Mouse (Mus musculus) kidney, adult 2 months (tissue): ENCODE measurements around the gene Ppp1r14a. TPM values are rescaled to one million over a fixed set of nuclear protein-coding genes. Genes with fewer than 3 reads are reported as not detected.

Source experiments
- DNase-seq: peaks from one replicate; pipeline ENCODE4 v3.0.0; 2021
- H3K27ac ChIP-seq: fragments of 200-500 bp; 2 replicates; pipeline ENCODE4 v1.5.1; 2012; ENCODE audit warnings: low read depth, low read length, control low read depth, inconsistent platforms; ENCODE audit not compliant: insufficient read depth
- H3K27me3 ChIP-seq: fragments of 200-500 bp; replicated peaks from 2 replicates; pipeline ENCODE4 v1.6.1; 2012; ENCODE audit warnings: mild to moderate bottlenecking, moderate library complexity, low read length, inconsistent platforms; ENCODE audit not compliant: control insufficient read depth, insufficient read depth
- H3K36me3 ChIP-seq: fragments of 200-500 bp; 2 replicates; pipeline ENCODE4 v1.6.1; 2012; ENCODE audit warnings: mild to moderate bottlenecking, moderate library complexity, low read length, inconsistent platforms; ENCODE audit not compliant: control insufficient read depth, insufficient read depth
- H3K4me1 ChIP-seq: fragments of 200-500 bp; 2 replicates; pipeline ENCODE4 v1.6.1; 2011; ENCODE audit warnings: low read length; ENCODE audit not compliant: control insufficient read depth, insufficient read depth
- H3K4me3 ChIP-seq: fragments of 200-500 bp; 2 replicates; pipeline ENCODE4 v1.5.1; 2011; ENCODE audit warnings: mild to moderate bottlenecking, low read depth, low read length, control low read depth; ENCODE audit not compliant: insufficient read depth
- CTCF ChIP-seq: fragments of 200-500 bp; conservative IDR thresholded peaks from 2 replicates; pipeline ENCODE4 v1.5.1; 2011; ENCODE audit warnings: low read depth, mild to moderate bottlenecking, control low read depth, low read length, moderate library complexity, mixed read lengths; ENCODE audit not compliant: insufficient read depth, insufficient read length
- POLR2A ChIP-seq: fragments of 200-500 bp; IDR thresholded peaks from one replicate; pipeline ENCODE4 v1.6.1; 2011; ENCODE audit warnings: low read depth, low read length, control low read depth
- WGBS: fragments of 180-500 bp; shearing (Covaris S2); methylation state at CpG from one replicate; pipeline ENCODE4 v1.1.7; 2018; 5-methylcytosine and 5-hydroxymethylcytosine counted together
- polyA plus RNA-seq: library from polyadenylated mRNA; depleted of rRNA; stranded (reverse); fragments of >200 nt; gene quantifications from 2 replicates; pipeline ENCODE4 v1.2.3, GENCODE M21; 2012

Ppp1r14a gene
- polyA plus RNA-seq, 1 experiment: 12.3 TPM

GRCm38 (mm10) chr7:29317558-29317957 is 28.4 kb downstream of the Ppp1r14a start:
- no peak for DNase-seq
- H3K36me3 ChIP-seq: no peaks in the 10 kb centered on the region
- H3K27ac ChIP-seq: no peak overlapping the region
- 0 out of 2 replicates have a peak, but pooled peaks cover 4% of the 10 kb centered on the region for H3K4me1 ChIP-seq
- H3K4me3 ChIP-seq: no peak overlapping the region
- WGBS: 3% methylated on average over 2 of the region's 2 CpGs
- no peak for TF ChIP-seq CTCF
- TF ChIP-seq POLR2A: no peak
- H3K27me3 ChIP-seq: no peaks in the 10 kb centered on the region

- no peaks in the 10 kb centered on the region for H3K27me3 ChIP-seq
- H3K4me3 ChIP-seq: no peak overlapping the region
- 14% methylated on average over 18 of the region's 18 CpGs for WGBS
- no peak overlapping the region for H3K27ac ChIP-seq
- no peaks in the 10 kb centered on the region for H3K36me3 ChIP-seq
- H3K4me1 ChIP-seq: 0 out of 2 replicates have a peak, but pooled peaks cover 4% of the 10 kb centered on the region
- TF ChIP-seq POLR2A (no peak), CTCF (no peak)
- DNase-seq: no peak
These were observed 29.2 kb downstream of the Ppp1r14a start for GRCm38 (mm10) chr7:29318115-29318911.

DNA sequence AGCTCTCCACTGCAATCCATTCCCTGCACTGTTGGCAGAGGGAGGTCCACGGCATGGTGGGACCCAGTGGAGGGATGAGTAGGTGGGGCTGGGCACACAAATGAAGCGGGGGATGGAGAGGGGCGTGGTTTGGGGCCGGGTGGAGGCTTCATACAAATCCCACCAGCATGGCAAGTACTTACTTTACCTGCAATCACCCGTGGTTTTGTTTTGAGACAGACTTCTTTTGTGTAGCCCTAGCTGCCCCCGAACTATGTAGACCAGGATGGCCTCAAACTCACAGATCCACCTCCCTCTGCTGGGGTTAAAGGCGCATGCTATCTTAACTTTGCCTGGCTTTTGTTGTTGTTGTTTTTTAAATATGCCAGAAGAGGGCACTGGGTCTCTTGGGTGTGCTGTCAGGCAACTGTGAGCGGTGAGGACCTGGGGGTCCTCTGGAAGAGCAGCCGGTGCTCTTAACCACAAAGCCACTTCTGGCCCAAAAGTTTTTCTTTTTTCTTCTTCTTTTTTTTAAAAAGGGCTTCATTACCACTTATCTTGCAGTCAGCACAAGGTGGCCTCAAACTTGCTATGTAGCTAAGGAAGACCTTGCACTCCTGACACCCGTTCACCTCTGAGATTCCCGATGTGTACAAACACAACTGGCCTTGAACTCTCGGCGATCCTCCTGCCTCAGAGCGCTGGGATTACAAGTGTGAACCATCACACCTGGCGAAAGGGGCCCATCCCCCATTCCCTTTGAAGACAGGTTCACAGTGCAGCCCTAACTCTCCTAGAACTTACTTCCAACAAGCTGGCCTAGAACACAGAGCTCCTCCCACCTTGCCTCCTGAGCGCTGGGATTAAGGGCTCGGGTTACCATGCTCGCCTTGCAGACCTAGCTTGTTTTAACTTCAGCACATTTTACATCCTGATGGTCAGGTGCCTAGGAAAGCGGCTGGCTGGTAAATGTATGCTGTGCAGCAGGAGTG is 30.5 kb downstream of the Ppp1r14a start:
- no peak overlapping the region for H3K27ac ChIP-seq
- no peaks in the 10 kb centered on the region for H3K36me3 ChIP-seq
- H3K4me1 ChIP-seq: 0 out of 2 replicates have a peak, but pooled peaks cover 4% of the 10 kb centered on the region
- DNase-seq: no peak
- WGBS: 34% methylated on average over 19 of the region's 19 CpGs
- no peak overlapping the region for H3K4me3 ChIP-seq
- TF ChIP-seq CTCF: peak; percentile 25; the same call in 1 of the 2 replicates
- no peak for TF ChIP-seq POLR2A
- no peaks in the 10 kb centered on the region for H3K27me3 ChIP-seq

DNA sequence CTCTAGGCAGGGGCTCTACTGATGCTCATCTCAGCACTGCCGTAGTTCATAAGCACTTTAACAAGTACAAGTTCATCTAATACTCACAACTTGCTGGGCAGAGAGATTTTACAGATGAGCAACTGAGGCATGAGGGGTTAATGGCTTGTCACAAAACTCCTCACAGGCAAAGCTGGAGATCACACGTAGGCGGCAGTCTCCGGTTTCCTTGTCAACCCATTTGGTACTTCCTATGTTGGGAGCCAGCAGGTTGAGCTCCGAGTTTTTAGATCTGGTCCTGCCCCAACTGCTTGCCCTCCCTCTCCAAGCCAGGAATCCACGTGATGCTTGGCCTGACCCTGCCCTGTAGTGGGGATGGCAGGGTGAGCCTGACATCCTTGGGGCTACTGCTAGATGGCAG is 38.0 kb downstream of the Ppp1r14a start:
- Histone ChIP-seq H3K27me3 (no peaks in the 10 kb centered on the region), H3K36me3 (no peaks in the 10 kb centered on the region; the same call in 1 of the 2 replicates), H3K27ac (no peak overlapping the region), H3K4me1 (no peaks in the 10 kb centered on the region), H3K4me3 (no peak overlapping the region)
- no peak for DNase-seq
- TF ChIP-seq POLR2A: no peak
- no peak for TF ChIP-seq CTCF
- 54% methylated on average over 6 of the region's 6 CpGs for WGBS

- no peaks in the 10 kb centered on the region for H3K27me3 ChIP-seq
- H3K4me1 ChIP-seq: no peaks in the 10 kb centered on the region
- H3K4me3 ChIP-seq: no peak overlapping the region
- TF ChIP-seq CTCF (no peak), POLR2A (no peak)
- no peak overlapping the region for H3K27ac ChIP-seq
- DNase-seq: no peak
- H3K36me3 ChIP-seq: no peaks in the 10 kb centered on the region; the same call in 1 of the 2 replicates
- 88% methylated on average over 16 of the region's 16 CpGs for WGBS
These were observed 39.9 kb downstream of the Ppp1r14a start for GRCm38 (mm10) chr7:29328984-29329383.

GRCm38 (mm10) chr7:29334156-29334555 is 45.0 kb downstream of the Ppp1r14a start:
- no peaks in the 10 kb centered on the region; the same call in 1 of the 2 replicates for H3K36me3 ChIP-seq
- 87% methylated on average over 7 of the region's 7 CpGs for WGBS

DNA sequence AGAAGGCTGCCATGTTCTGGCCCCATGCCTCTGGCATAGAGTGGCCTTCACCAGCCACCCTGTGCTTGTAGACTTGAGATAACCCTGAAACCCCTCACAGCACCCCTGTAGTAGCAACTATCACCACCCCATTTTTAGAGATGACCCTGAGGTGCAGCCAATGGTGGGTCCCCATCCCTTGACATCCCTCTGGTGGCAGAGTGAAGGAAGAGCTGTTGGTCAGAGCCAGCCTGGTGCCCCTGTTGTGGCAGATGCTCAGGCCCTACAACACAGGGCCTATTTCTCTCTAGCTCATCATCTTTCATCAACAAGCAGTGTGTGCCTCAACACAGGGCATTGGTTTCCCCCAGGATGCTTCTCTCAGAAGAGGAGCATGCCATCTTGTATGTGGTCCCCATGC is 46.2 kb downstream of the Ppp1r14a start:
- Histone ChIP-seq H3K4me1 (no peaks in the 10 kb centered on the region), H3K36me3 (no peaks in the 10 kb centered on the region; the same call in 1 of the 2 replicates), H3K27ac (no peak overlapping the region), H3K4me3 (no peak overlapping the region), H3K27me3 (no peaks in the 10 kb centered on the region)
- no peak for DNase-seq
- TF ChIP-seq CTCF (0 out of 2 replicates have a peak, but pooled peaks have one; percentile 5), POLR2A (no peak)

More at GRCm38 (mm10) chr7:29334156-29334555, 45.0 kb downstream of the Ppp1r14a start:
- no peak for DNase-seq
- Histone ChIP-seq H3K4me1 (no peaks in the 10 kb centered on the region), H3K27me3 (no peaks in the 10 kb centered on the region), H3K27ac (no peak overlapping the region), H3K4me3 (no peak overlapping the region)
- TF ChIP-seq CTCF: no peak
- no peak for TF ChIP-seq POLR2A
